In the genomic region with DNA sequence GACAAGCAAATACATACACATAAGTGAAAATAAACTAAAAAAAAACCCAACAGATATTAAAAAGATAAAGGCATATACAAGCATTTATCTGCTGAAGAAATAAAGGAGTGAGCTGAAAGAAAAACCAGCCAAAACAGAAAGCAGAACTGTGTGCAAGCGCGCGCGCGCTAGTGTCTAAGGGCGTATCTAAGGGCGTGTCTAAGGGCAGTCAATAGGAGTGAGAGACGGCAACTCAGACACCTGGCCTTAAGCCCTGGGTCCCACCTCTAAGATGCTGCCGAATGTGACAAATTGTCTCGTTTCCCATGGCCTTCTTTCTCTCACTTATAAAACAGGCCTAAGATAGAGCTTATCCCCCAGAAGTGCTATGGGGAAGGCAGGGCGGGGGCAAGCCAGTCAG, we compare ENCODE assay signal across 19 mouse cellular contexts. TPM values are rescaled to one million over a fixed set of nuclear protein-coding genes. Genes with fewer than 3 reads are reported as not detected.
DNase-seq lines count a peak whose midpoint lies in the region; ATAC-seq and TF ChIP-seq lines count a peak whose summit lies in the region.
"Had no signal": no experiment of that assay in that cellular context is flagged by ENCODE, and none has a peak within 500 bp of the region (broad histone marks: within the 10 kb centered on the region; RNA-seq: fewer than 3 reads in every experiment).

No protein-coding gene starts in this region.

- no peak for TF ChIP-seq CTCF in ES-Bruce4 (IDR thresholded peaks at IDR 0.05; ENCODE audit: low read depth, low read length)

- H3K27ac ChIP-seq in midbrain, embryonic 11.5 days (ENCODE audit: low read depth, low read length) = no peak overlapping the region
- no peak overlapping the region for H3K27ac ChIP-seq in midbrain, embryonic 14.5 days (replicated peaks; ENCODE audit: low read depth, low read length)
- no peak overlapping the region for H3K27ac ChIP-seq in ES-Bruce4 (ENCODE audit: insufficient read depth, low read length)
- H3K27ac ChIP-seq: hindbrain, postnatal 0 days; layer of hippocampus, adult 2 months; limb, embryonic 15.5 days had no signal

- H3K9ac ChIP-seq in midbrain, embryonic 11.5 days (ENCODE audit: low read length) = no peak overlapping the region
- no peak overlapping the region for H3K9ac ChIP-seq in midbrain, embryonic 14.5 days (replicated peaks; ENCODE audit: low read length)
- H3K9ac ChIP-seq in ES-Bruce4 (ENCODE audit: low read depth, poor library complexity, severe bottlenecking) = no peak overlapping the region
- H3K9ac ChIP-seq: forebrain, postnatal 0 days; limb, embryonic 15.5 days had no signal

- no peaks in the 10 kb centered on the region for H3K9me3 ChIP-seq in midbrain, embryonic 11.5 days (ENCODE audit: control insufficient read depth, low read length)
- H3K9me3 ChIP-seq in midbrain, embryonic 14.5 days (ENCODE audit: control insufficient read depth, low read length) = no peaks in the 10 kb centered on the region
- H3K9me3 ChIP-seq in ES-Bruce4 (replicated peaks; ENCODE audit: control insufficient read depth, insufficient read depth, low read length, poor library complexity, severe bottlenecking) = peaks cover 3% of the 10 kb centered on the region
- H3K9me3 ChIP-seq: limb, embryonic 15.5 days had no signal

- H3K4me2 ChIP-seq in midbrain, embryonic 11.5 days = no peak overlapping the region
- H3K4me2 ChIP-seq in midbrain, embryonic 14.5 days (ENCODE audit: low read length) = no peak overlapping the region
- H3K4me2 ChIP-seq: limb, embryonic 15.5 days had no signal

- no peaks in the 10 kb centered on the region for H3K36me3 ChIP-seq in midbrain, embryonic 11.5 days (ENCODE audit: control insufficient read depth, insufficient read depth, low read length)
- H3K36me3 ChIP-seq in midbrain, embryonic 14.5 days (ENCODE audit: control insufficient read depth, insufficient read depth, low read length) = no peaks in the 10 kb centered on the region
- no peaks in the 10 kb centered on the region for H3K36me3 ChIP-seq in ES-Bruce4 (ENCODE audit: control insufficient read depth, insufficient read depth, low read length, poor library complexity, severe bottlenecking)
- H3K36me3 ChIP-seq in splenic B cell, adult 2 months (ENCODE audit: control insufficient read depth, insufficient read depth, low read length, poor library complexity, severe bottlenecking) = no peaks in the 10 kb centered on the region
- H3K36me3 ChIP-seq: limb, embryonic 15.5 days had no signal

- TF ChIP-seq EP300 in ES-Bruce4 (IDR thresholded peaks at IDR 0.05; ENCODE audit: insufficient read depth, low read depth, low read length) = peak; percentile 56; the same call in 1 of the 2 replicates

- no peak for ATAC-seq in midbrain, embryonic 11.5 days (ENCODE audit: low FRiP score)
- no peak for ATAC-seq in midbrain, embryonic 14.5 days (ENCODE audit: low FRiP score, low TSS enrichment)
- ATAC-seq in granulocyte monocyte progenitor cell, adult 5-6 weeks (replicated peaks; ENCODE audit: poor library complexity, severe bottlenecking) = peak; percentile 55; the same call in 1 of the 2 replicates
- ATAC-seq: forebrain, postnatal 0 days; hindbrain, postnatal 0 days had no signal

- H3K27me3 ChIP-seq in midbrain, embryonic 11.5 days (ENCODE audit: control insufficient read depth, insufficient read depth, low read length) = peaks cover 10% of the 10 kb centered on the region
- peaks cover 19% of the 10 kb centered on the region for H3K27me3 ChIP-seq in midbrain, embryonic 14.5 days (ENCODE audit: control insufficient read depth, insufficient read depth, low read length)
- H3K27me3 ChIP-seq in ES-Bruce4 (ENCODE audit: control insufficient read depth, insufficient read depth, low read length, poor library complexity, severe bottlenecking) = no peaks in the 10 kb centered on the region
- no peaks in the 10 kb centered on the region for H3K27me3 ChIP-seq in splenic B cell, adult 2 months (ENCODE audit: control insufficient read depth, insufficient read depth, low read length, poor library complexity, severe bottlenecking)
- H3K27me3 ChIP-seq: limb, embryonic 15.5 days had no signal

- TF ChIP-seq POLR2A in ES-Bruce4 (IDR thresholded peaks at IDR 0.05; ENCODE audit: insufficient read depth, low read length) = no peak

- H3K4me1 ChIP-seq in midbrain, embryonic 11.5 days (ENCODE audit: control insufficient read depth, insufficient read depth, low read length) = peaks cover 16% of the 10 kb centered on the region
- peaks cover 14% of the 10 kb centered on the region for H3K4me1 ChIP-seq in midbrain, embryonic 14.5 days (ENCODE audit: control insufficient read depth, insufficient read depth, low read length)
- H3K4me1 ChIP-seq in ES-Bruce4 (ENCODE audit: control insufficient read depth, insufficient read depth, low read length) = peaks cover 24% of the 10 kb centered on the region

- peak; percentile 62 for DNase-seq in midbrain, embryonic 11.5 days (ENCODE audit: low spot score, missing footprints)
- DNase-seq in midbrain, embryonic 14.5 days = no peak
- peak; percentile 42 for DNase-seq in splenic B cell, adult 2 months (ENCODE audit: low read depth, low spot score)
- DNase-seq in urinary bladder, postnatal 36 days (ENCODE audit: low spot score in 2 of 2) = no peak
- no peak for DNase-seq in right cerebral cortex, postnatal 25 days
- DNase-seq: cerebellum, postnatal 14 days; embryo, embryonic 11 days; forebrain, postnatal 0 days; heart, postnatal 4 days; kidney, adult 8-10 months; kidney, postnatal 14 days; lung, postnatal 10 days; thymus, adult 2 months had no signal

- 49% methylated on average over 11 of the region's 11 CpGs for WGBS in midbrain, embryonic 11.5 days
- WGBS in midbrain, embryonic 14.5 days = 50% methylated on average over 11 of the region's 11 CpGs

- no peak overlapping the region for H3K4me3 ChIP-seq in midbrain, embryonic 11.5 days (ENCODE audit: low read depth, low read length)
- no peak overlapping the region for H3K4me3 ChIP-seq in midbrain, embryonic 14.5 days (replicated peaks; ENCODE audit: low read depth, low read length)
- H3K4me3 ChIP-seq in ES-Bruce4 (ENCODE audit: low read depth, low read length) = no peak overlapping the region
- H3K4me3 ChIP-seq: layer of hippocampus, adult 2 months; limb, embryonic 15.5 days had no signal

RNA-seq across cellular contexts. Expression of gene Cgnl1, which starts 6.9 kb away (rescaled TPM):
- 4.2 and 4.6 TPM in 2 replicates for polyA plus RNA-seq in midbrain, embryonic 11.5 days (2014; fragmentation: Nextera tagmentation; extraction: Ambion mirVana)
- 1.3 and 4.4 TPM in 2 replicates for polyA plus RNA-seq in midbrain, embryonic 14.5 days (2014; fragmentation: Nextera tagmentation; extraction: Ambion mirVana)
- polyA plus RNA-seq in ES-Bruce4 (2011; ENCODE audit: insufficient read depth, insufficient read length, low read depth, missing spikeins) = 11.3 and 13.1 TPM in 2 replicates
- total RNA-seq in granulocyte monocyte progenitor cell, adult 5-6 weeks (2014; fragmentation: Nextera tagmentation) = 0.09 TPM in 1 of 2 replicates, not detected in the other
- total RNA-seq in granulocyte monocyte progenitor cell, adult 5-6 weeks (2017) = 2.4 TPM in 1 of 2 replicates, not detected in the other
- total RNA-seq: megakaryocyte-erythroid progenitor cell, adult 5-6 weeks had no signal

Comparison
In these comparisons a context has a peak if more than half of its experiments do, and no peak if none do; other contexts are left out.
1. DNase-seq: peak in midbrain, embryonic 11.5 days (single experiment) and splenic B cell, adult 2 months (single experiment); none in midbrain, embryonic 14.5 days (single experiment), urinary bladder, postnatal 36 days (0 of 2) and right cerebral cortex, postnatal 25 days (single experiment).